Mouse (Mus musculus) heart, adult 2 months (tissue): ENCODE results near the gene Sell.
"Not testable (repeated sequence)": the region's sequence is repeated elsewhere in the genome, so short reads cannot be mapped to it uniquely, and the experiment has no call there.

ENCODE experiments used
- CTCF ChIP-seq: fragments of 200-600 bp; IDR thresholded peaks from 2 replicates; pipeline ENCODE4 v1.8.1; 2022; ENCODE audit warnings: antibody characterized with exemption, mild to moderate bottlenecking, moderate library complexity
- POLR2A ChIP-seq: fragments of 200-500 bp; IDR thresholded peaks from 2 replicates; pipeline ENCODE4 v1.6.1; 2011; ENCODE audit warnings: mild to moderate bottlenecking, low read depth, low read length, control low read depth; ENCODE audit not compliant: insufficient read depth

- TF ChIP-seq POLR2A, CTCF: not testable (repeated sequence)
These were observed 39.7 kb upstream of the Sell start for GRCm38 (mm10) chr1:164022106-164022505.
